Mouse (Mus musculus) hindbrain, postnatal 0 days (tissue): ENCODE data around the gene Sgms2. TPM values are rescaled to one million over a fixed set of nuclear protein-coding genes. Genes with fewer than 3 reads are reported as not detected.
A peak's percentile ranks its signal among the peaks of the same experiment; 100 is the strongest.

Experiments
- ATAC-seq: fragments of 200-750 bp; cut with Nextera tagmentation; 2 replicates; pipeline ENCODE4 v1.8.0; 2017; ENCODE audit warnings: mild to moderate bottlenecking, moderate TSS enrichment, moderate library complexity
- DNase-seq: peaks from one replicate; pipeline ENCODE4 v3.0.0-alpha.2; 2015; ENCODE audit warnings: low spot score
- H3K27ac ChIP-seq: fragments of 300-500 bp; sonication (generic); 2 replicates; pipeline ENCODE4 v1.5.1; 2014; ENCODE audit warnings: mild to moderate bottlenecking
- H3K27me3 ChIP-seq: fragments of 300-500 bp; sonication (generic); 2 replicates; pipeline ENCODE4 v1.6.1; 2014; ENCODE audit warnings: low read length, mixed read lengths; ENCODE audit not compliant: insufficient read depth
- H3K36me3 ChIP-seq: fragments of 300-500 bp; sonication (generic); 2 replicates; pipeline ENCODE4 v1.6.1; 2014; ENCODE audit warnings: low read length, mixed read lengths; ENCODE audit not compliant: insufficient read depth
- H3K4me1 ChIP-seq: fragments of 300-500 bp; sonication (generic); 2 replicates; pipeline ENCODE4 v1.6.1; 2014; ENCODE audit warnings: antibody characterized with exemption, low read length, mixed read lengths; ENCODE audit not compliant: insufficient read depth
- H3K4me2 ChIP-seq: fragments of 300-500 bp; sonication (generic); 2 replicates; pipeline ENCODE4 v1.6.1; 2014; ENCODE audit warnings: low read depth, mild to moderate bottlenecking, low read length, moderate library complexity, mixed read lengths
- H3K4me3 ChIP-seq: fragments of 300-500 bp; sonication (generic); 2 replicates; pipeline ENCODE4 v1.5.1; 2014; ENCODE audit warnings: low read length
- H3K9ac ChIP-seq: fragments of 300-500 bp; sonication (generic); replicated peaks from 2 replicates; pipeline ENCODE4 v1.6.1; 2014; ENCODE audit warnings: mild to moderate bottlenecking, low read length, moderate library complexity, mixed read lengths
- H3K9me3 ChIP-seq: fragments of 300-500 bp; sonication (generic); 2 replicates; pipeline ENCODE4 v1.6.1; 2016; ENCODE audit warnings: low read length, mixed read lengths
- CTCF ChIP-seq: IDR thresholded peaks from 2 replicates; pipeline ENCODE4 v1.5.1; 2016; ENCODE audit warnings: antibody characterized with exemption, control low read depth, low read depth
- WGBS: fragments of 180-500 bp; shearing (Covaris S2); extraction: QIAGEN DNeasy Blood & Tissue Kit; methylation state at CpG from one replicate; pipeline ENCODE4 v1.1.7; 2014; 5-methylcytosine and 5-hydroxymethylcytosine counted together
- polyA plus RNA-seq: library from polyadenylated mRNA; unstranded; fragments of >200 nt; fragmentation: Nextera tagmentation; extraction: Ambion mirVana; gene quantifications from 2 replicates; pipeline ENCODE4 v1.2.1, GENCODE M21; 2015
- total RNA-seq: library from RNA; depleted of rRNA; stranded (reverse); fragments of >200 nt; gene quantifications from 2 replicates; pipeline ENCODE4 v1.2.3, GENCODE M21; 2014; rRNA removed

The Sgms2 gene
- total RNA-seq (2.8 and 3.9 TPM in 2 replicates), polyA plus RNA-seq (3.8 and 4.2 TPM in 2 replicates)

- Histone ChIP-seq H3K36me3 (no peaks in the 10 kb centered on the region), H3K4me1 (no peaks in the 10 kb centered on the region), H3K4me2 (peak within 1 kb of the TSS; percentile 93), H3K27ac (peak within 1 kb of the TSS; percentile 3; the same call in 1 of the 2 replicates), H3K9ac (peak within 1 kb of the TSS; percentile 70), H3K4me3 (peak within 1 kb of the TSS; percentile 62), H3K27me3 (no peaks in the 10 kb centered on the region), H3K9me3 (no peaks in the 10 kb centered on the region)
- no peak for DNase-seq
- TF ChIP-seq CTCF, result no peak
- ATAC-seq, result no peak
- WGBS, result 85% methylated on average over 2 of the region's 2 CpGs
These were observed at the start of gene Sgms2 for GRCm38 (mm10) chr3:131491361-131491925. Gene Sgms2, minus strand, starts transcription at chr3:131491411.

- no peak for TF ChIP-seq CTCF
- no peak overlapping the region for H3K4me2 ChIP-seq
- no peaks in the 10 kb centered on the region for H3K36me3 ChIP-seq
- no peak overlapping the region for H3K9ac ChIP-seq
- WGBS, result 87% methylated on average over 3 of the region's 3 CpGs
- H3K9me3 ChIP-seq, result no peaks in the 10 kb centered on the region
- no peak for ATAC-seq
- no peak overlapping the region for H3K4me3 ChIP-seq
- no peaks in the 10 kb centered on the region for H3K4me1 ChIP-seq
- no peak overlapping the region for H3K27ac ChIP-seq
- DNase-seq, result no peak
- H3K27me3 ChIP-seq, result no peaks in the 10 kb centered on the region
These were observed 34.0 kb upstream of the Sgms2 start for GRCm38 (mm10) chr3:131525229-131525628.

- Histone ChIP-seq H3K4me2 (no peak overlapping the region), H3K4me3 (no peak overlapping the region), H3K36me3 (no peaks in the 10 kb centered on the region), H3K9ac (no peak overlapping the region), H3K4me1 (no peaks in the 10 kb centered on the region), H3K9me3 (no peaks in the 10 kb centered on the region), H3K27me3 (no peaks in the 10 kb centered on the region), H3K27ac (no peak overlapping the region)
- 21% methylated on average over 11 of the region's 11 CpGs for WGBS
- TF ChIP-seq CTCF, result peak; percentile 63
- DNase-seq, result peak; percentile 71
- ATAC-seq, result no peak
These were observed 33.6 kb upstream of the Sgms2 start for GRCm38 (mm10) chr3:131524779-131525178.

GRCm38 (mm10) chr3:131524210-131524609 lies 33.0 kb upstream of the Sgms2 start:
- no peaks in the 10 kb centered on the region for H3K27me3 ChIP-seq
- no peaks in the 10 kb centered on the region for H3K4me1 ChIP-seq
- no peaks in the 10 kb centered on the region for H3K9me3 ChIP-seq
- H3K9ac ChIP-seq, result no peak overlapping the region
- no peak overlapping the region for H3K27ac ChIP-seq
- DNase-seq, result no peak
- no peak overlapping the region for H3K4me3 ChIP-seq
- H3K4me2 ChIP-seq, result no peak overlapping the region
- no peak for TF ChIP-seq CTCF
- H3K36me3 ChIP-seq, result no peaks in the 10 kb centered on the region
- WGBS, result 78% methylated on average over 5 of the region's 5 CpGs
- ATAC-seq, result no peak

GRCm38 (mm10) chr3:131523749-131524148 lies 32.5 kb upstream of the Sgms2 start:
- Histone ChIP-seq H3K27ac (no peak overlapping the region), H3K9me3 (no peaks in the 10 kb centered on the region), H3K36me3 (no peaks in the 10 kb centered on the region), H3K4me3 (no peak overlapping the region), H3K4me1 (no peaks in the 10 kb centered on the region), H3K9ac (no peak overlapping the region), H3K27me3 (no peaks in the 10 kb centered on the region), H3K4me2 (no peak overlapping the region)
- no peak for DNase-seq
- no peak for ATAC-seq
- TF ChIP-seq CTCF, result no peak
- WGBS, result 83% methylated on average over 9 of the region's 9 CpGs

- Histone ChIP-seq H3K9me3 (no peaks in the 10 kb centered on the region), H3K4me2 (no peak overlapping the region), H3K27ac (no peak overlapping the region), H3K4me1 (no peaks in the 10 kb centered on the region), H3K27me3 (no peaks in the 10 kb centered on the region), H3K4me3 (no peak overlapping the region), H3K9ac (no peak overlapping the region), H3K36me3 (no peaks in the 10 kb centered on the region)
- TF ChIP-seq CTCF, result no peak
- ATAC-seq (no peak), DNase-seq (no peak)
- 67% methylated on average over 7 of the region's 7 CpGs for WGBS
These were observed 31.0 kb upstream of the Sgms2 start for GRCm38 (mm10) chr3:131522243-131522642.

GRCm38 (mm10) chr3:131521206-131521605 lies 30.0 kb upstream of the Sgms2 start:
- H3K27ac ChIP-seq, result no peak overlapping the region
- no peaks in the 10 kb centered on the region for H3K36me3 ChIP-seq
- no peak overlapping the region for H3K4me3 ChIP-seq
- no peak for TF ChIP-seq CTCF
- 55% methylated on average over 4 of the region's 4 CpGs for WGBS
- no peaks in the 10 kb centered on the region for H3K4me1 ChIP-seq
- ATAC-seq, result no peak
- H3K4me2 ChIP-seq, result no peak overlapping the region
- H3K27me3 ChIP-seq, result no peaks in the 10 kb centered on the region
- DNase-seq, result no peak
- H3K9me3 ChIP-seq, result no peaks in the 10 kb centered on the region
- H3K9ac ChIP-seq, result no peak overlapping the region
